15 mouse cellular contexts compared by ENCODE assay signal in genomic region chr8:123451747-123452146, GRCm38 (mm10). TPM values are rescaled to one million over a fixed set of nuclear protein-coding genes. Genes with fewer than 3 reads are reported as not detected.
"Had no signal": no experiment of that assay in that cellular context is flagged by ENCODE, and none has a peak within 500 bp of the region (broad histone marks: within the 10 kb centered on the region; RNA-seq: fewer than 3 reads in every experiment).

No protein-coding gene starts in this region.

RNA-seq across cellular contexts. Expression of gene Tubb3, which starts 40.5 kb away (rescaled TPM):
- total RNA-seq: gastrocnemius, adult 18-20 months; gastrocnemius, adult 2 months; gastrocnemius, postnatal 25 days; granulocyte monocyte progenitor cell, adult 5-6 weeks had no signal

RNA-seq across cellular contexts. Expression of gene Mc1r, which starts 44.8 kb away (rescaled TPM):
- total RNA-seq: common myeloid progenitor, adult 5-6 weeks; gastrocnemius, adult 18-20 months; gastrocnemius, adult 2 months; gastrocnemius, postnatal 10 days; gastrocnemius, postnatal 14 days; gastrocnemius, postnatal 25 days; gastrocnemius, postnatal 36 days; gastrocnemius, postnatal 4 days; heart, adult 18-20 months; heart, adult 2 months; heart, adult 8-10 months had no signal
- polyA plus RNA-seq: embryonic facial prominence, embryonic 10.5 days; embryonic facial prominence, embryonic 11.5 days; gonadal fat pad, adult 2 months; heart, adult 2 months had no signal
